Mouse (Mus musculus): ENCODE measurements around the gene Ckap2.
"Not testable (repeated sequence)": the region's sequence is repeated elsewhere in the genome, so short reads cannot be mapped to it uniquely, and the experiment has no call there.

- not testable (repeated sequence) for TF ChIP-seq CTCF (IDR thresholded peaks at IDR 0.05; ENCODE audit: insufficient read depth, low read length); POLR2A (IDR thresholded peaks at IDR 0.05; ENCODE audit: borderline replicate concordance, extremely low read depth, low read depth, low read length)
Measured at GRCm38 (mm10) chr8:22136462-22136861, 49.2 kb downstream of the Ckap2 start.

All from lung, adult 2 months (tissue).